Mouse (Mus musculus): ENCODE measurements at regions not wholly inside any gene's neighbourhood (a gene's known extent, or its start where the extent isn't known, plus 50 kb on each side); places are given as distances from the start of the nearest gene placed in this dataset.
A peak's percentile ranks its signal among the peaks of the same experiment; 100 is the strongest.

DNA sequence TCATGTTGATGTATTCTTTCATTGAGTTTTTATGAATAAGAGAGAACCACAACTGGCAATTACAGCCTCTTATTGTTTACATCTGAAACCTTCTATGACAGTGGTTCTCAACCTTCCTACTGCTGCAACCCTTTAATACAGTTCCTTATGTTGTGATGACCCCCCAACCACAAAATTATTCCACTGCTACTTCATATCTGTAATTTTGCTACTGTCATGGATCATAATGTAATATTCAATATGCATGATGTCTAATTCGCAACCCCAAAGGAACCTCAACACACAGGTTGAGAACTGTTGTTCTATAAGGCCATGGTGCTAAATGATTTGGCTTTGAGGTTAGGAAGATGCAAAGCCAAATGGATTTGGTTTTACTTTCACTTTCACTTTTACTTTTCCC is 227.9 kb upstream of the Zic4 start:
- no peak overlapping the region for H3K9ac ChIP-seq (replicated peaks)
- no peaks in the 10 kb centered on the region for H3K36me3 ChIP-seq (replicated peaks; ENCODE audit: insufficient read depth, low read length)
- H3K4me1 ChIP-seq (ENCODE audit: insufficient read depth) = no peaks in the 10 kb centered on the region
- no peaks in the 10 kb centered on the region for H3K9me3 ChIP-seq (ENCODE audit: low read length)
- ATAC-seq (no peak), DNase-seq (no peak)
- H3K27ac ChIP-seq (ENCODE audit: low read depth) = no peak overlapping the region
- no peak overlapping the region for H3K4me3 ChIP-seq (ENCODE audit: low read depth, low read length)
- WGBS (ENCODE audit: insufficient replicate concordance) = 80% methylated on average over 1 of the region's 1 CpGs
- TF ChIP-seq CTCF (IDR thresholded peaks at IDR 0.05; ENCODE audit: low read depth) (no peak), EP300 (IDR thresholded peaks at IDR 0.05; ENCODE audit: low read depth) (no peak)
- H3K4me2 ChIP-seq (ENCODE audit: low read depth, low read length) = no peak overlapping the region
- H3K27me3 ChIP-seq (ENCODE audit: insufficient read depth, low read length) = no peaks in the 10 kb centered on the region

GRCm38 (mm10) chr9:91135107-91135506 is 227.1 kb upstream of the Zic4 start:
- WGBS (ENCODE audit: insufficient replicate concordance) = 58% methylated on average over 2 of the region's 2 CpGs
- DNase-seq (no peak), ATAC-seq (no peak)
- Histone ChIP-seq H3K27ac (ENCODE audit: low read depth) (no peak overlapping the region), H3K9ac (replicated peaks) (no peak overlapping the region), H3K9me3 (ENCODE audit: low read length) (no peaks in the 10 kb centered on the region), H3K4me2 (ENCODE audit: low read depth, low read length) (no peak overlapping the region), H3K36me3 (replicated peaks; ENCODE audit: insufficient read depth, low read length) (no peaks in the 10 kb centered on the region), H3K27me3 (ENCODE audit: insufficient read depth, low read length) (no peaks in the 10 kb centered on the region), H3K4me1 (ENCODE audit: insufficient read depth) (no peaks in the 10 kb centered on the region), H3K4me3 (ENCODE audit: low read depth, low read length) (no peak overlapping the region)
- TF ChIP-seq CTCF (IDR thresholded peaks at IDR 0.05; ENCODE audit: low read depth) = no peak
- no peak for TF ChIP-seq EP300 (IDR thresholded peaks at IDR 0.05; ENCODE audit: low read depth)

DNA sequence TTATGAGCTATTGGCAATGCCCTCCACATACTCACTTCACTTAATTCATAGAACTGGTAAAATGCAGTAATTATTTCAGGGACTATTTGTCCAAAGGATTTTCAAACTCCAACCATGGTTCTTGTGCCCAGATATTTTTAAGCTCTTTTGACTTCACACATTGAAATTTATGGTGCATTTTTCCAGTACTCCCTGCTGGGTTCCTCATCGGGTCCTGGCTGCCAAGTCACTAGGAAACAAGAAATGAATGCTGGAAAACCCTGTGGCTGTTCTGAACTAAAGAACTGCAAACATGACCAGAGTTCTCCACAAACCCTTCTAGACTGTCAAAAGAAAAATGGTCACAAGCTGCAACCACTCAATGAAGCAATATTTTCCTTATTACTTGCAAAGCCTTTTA is 221.6 kb upstream of the Zic4 start:
- 56% methylated on average over 1 of the region's 1 CpGs for WGBS (ENCODE audit: insufficient replicate concordance)
- no peak for TF ChIP-seq EP300 (IDR thresholded peaks at IDR 0.05; ENCODE audit: low read depth)
- no peak for TF ChIP-seq CTCF (IDR thresholded peaks at IDR 0.05; ENCODE audit: low read depth)
- no peaks in the 10 kb centered on the region for H3K9me3 ChIP-seq (ENCODE audit: low read length)
- H3K4me2 ChIP-seq (ENCODE audit: low read depth, low read length) = no peak overlapping the region
- H3K4me3 ChIP-seq (ENCODE audit: low read depth, low read length) = no peak overlapping the region
- ATAC-seq = no peak
- H3K36me3 ChIP-seq (replicated peaks; ENCODE audit: insufficient read depth, low read length) = no peaks in the 10 kb centered on the region
- H3K27me3 ChIP-seq (ENCODE audit: insufficient read depth, low read length) = no peaks in the 10 kb centered on the region
- H3K4me1 ChIP-seq (ENCODE audit: insufficient read depth) = no peaks in the 10 kb centered on the region
- H3K27ac ChIP-seq (ENCODE audit: low read depth) = no peak overlapping the region
- no peak for DNase-seq
- H3K9ac ChIP-seq (replicated peaks) = no peak overlapping the region

- DNase-seq = no peak
- TF ChIP-seq CTCF (IDR thresholded peaks at IDR 0.05; ENCODE audit: low read depth) = no peak
- no peak for TF ChIP-seq EP300 (IDR thresholded peaks at IDR 0.05; ENCODE audit: low read depth)
- no peak overlapping the region for H3K9ac ChIP-seq (replicated peaks)
- no peaks in the 10 kb centered on the region for H3K4me1 ChIP-seq (ENCODE audit: insufficient read depth)
- H3K36me3 ChIP-seq (replicated peaks; ENCODE audit: insufficient read depth, low read length) = no peaks in the 10 kb centered on the region
- no peaks in the 10 kb centered on the region for H3K9me3 ChIP-seq (ENCODE audit: low read length)
- no peak for ATAC-seq
- H3K27me3 ChIP-seq (ENCODE audit: insufficient read depth, low read length) = no peaks in the 10 kb centered on the region
- H3K27ac ChIP-seq (ENCODE audit: low read depth) = no peak overlapping the region
- no peak overlapping the region for H3K4me2 ChIP-seq (ENCODE audit: low read depth, low read length)
- 82% methylated on average over 11 of the region's 11 CpGs for WGBS (ENCODE audit: insufficient replicate concordance)
- no peak overlapping the region for H3K4me3 ChIP-seq (ENCODE audit: low read depth, low read length)
Measured at GRCm38 (mm10) chr9:91151893-91152292, 210.3 kb upstream of the Zic4 start.

- ATAC-seq = no peak
- Histone ChIP-seq H3K4me1 (ENCODE audit: insufficient read depth) (no peaks in the 10 kb centered on the region), H3K4me3 (ENCODE audit: low read depth, low read length) (no peak overlapping the region), H3K36me3 (replicated peaks; ENCODE audit: insufficient read depth, low read length) (no peaks in the 10 kb centered on the region), H3K27ac (ENCODE audit: low read depth) (no peak overlapping the region), H3K27me3 (ENCODE audit: insufficient read depth, low read length) (no peaks in the 10 kb centered on the region), H3K9me3 (ENCODE audit: low read length) (no peaks in the 10 kb centered on the region), H3K9ac (replicated peaks) (no peak overlapping the region), H3K4me2 (ENCODE audit: low read depth, low read length) (no peak overlapping the region)
- 62% methylated on average over 2 of the region's 2 CpGs for WGBS (ENCODE audit: insufficient replicate concordance)
- no peak for TF ChIP-seq EP300 (IDR thresholded peaks at IDR 0.05; ENCODE audit: low read depth)
- no peak for TF ChIP-seq CTCF (IDR thresholded peaks at IDR 0.05; ENCODE audit: low read depth)
- no peak for DNase-seq
Measured at GRCm38 (mm10) chr9:91159311-91159710, 202.9 kb upstream of the Zic4 start.

GRCm38 (mm10) chr9:91167871-91168270 is 194.3 kb upstream of the Zic4 start:
- no peaks in the 10 kb centered on the region for H3K36me3 ChIP-seq (replicated peaks; ENCODE audit: insufficient read depth, low read length)
- H3K9me3 ChIP-seq (ENCODE audit: low read length) = no peaks in the 10 kb centered on the region; the same call in 1 of the 2 replicates
- H3K9ac ChIP-seq (replicated peaks) = no peak overlapping the region
- no peak overlapping the region for H3K27ac ChIP-seq (ENCODE audit: low read depth)
- H3K4me3 ChIP-seq (ENCODE audit: low read depth, low read length) = no peak overlapping the region
- no peaks in the 10 kb centered on the region for H3K4me1 ChIP-seq (ENCODE audit: insufficient read depth)
- no peak for TF ChIP-seq CTCF (IDR thresholded peaks at IDR 0.05; ENCODE audit: low read depth)
- TF ChIP-seq EP300 (IDR thresholded peaks at IDR 0.05; ENCODE audit: low read depth) = no peak
- no peaks in the 10 kb centered on the region for H3K27me3 ChIP-seq (ENCODE audit: insufficient read depth, low read length)
- ATAC-seq (no peak), DNase-seq (no peak)
- H3K4me2 ChIP-seq (ENCODE audit: low read depth, low read length) = no peak overlapping the region

GRCm38 (mm10) chr9:91193221-91193620 is 169.0 kb upstream of the Zic4 start:
- TF ChIP-seq CTCF (IDR thresholded peaks at IDR 0.05; ENCODE audit: low read depth) = no peak
- no peak for TF ChIP-seq EP300 (IDR thresholded peaks at IDR 0.05; ENCODE audit: low read depth)
- Histone ChIP-seq H3K27ac (ENCODE audit: low read depth) (0 out of 2 replicates have a peak overlapping the region, but pooled peaks have one; percentile 2), H3K36me3 (replicated peaks; ENCODE audit: insufficient read depth, low read length) (no peaks in the 10 kb centered on the region), H3K9ac (replicated peaks) (no peak overlapping the region), H3K4me1 (ENCODE audit: insufficient read depth) (no peaks in the 10 kb centered on the region), H3K4me2 (ENCODE audit: low read depth, low read length) (no peak overlapping the region), H3K27me3 (ENCODE audit: insufficient read depth, low read length) (no peaks in the 10 kb centered on the region), H3K9me3 (ENCODE audit: low read length) (no peaks in the 10 kb centered on the region), H3K4me3 (ENCODE audit: low read depth, low read length) (no peak overlapping the region)
- no peak for DNase-seq
- WGBS (ENCODE audit: insufficient replicate concordance) = 51% methylated on average over 4 of the region's 4 CpGs
- ATAC-seq = peak; percentile 66

Data from liver, postnatal 0 days (tissue).